Mouse (Mus musculus) heart, embryonic 10.5 days (tissue): ENCODE measurements around the gene Ppp1r3d. TPM values are rescaled to one million over a fixed set of nuclear protein-coding genes. Genes with fewer than 3 reads are reported as not detected.
A peak's percentile ranks its signal among the peaks of the same experiment; 100 is the strongest.

ENCODE experiments used
- DNase-seq: peaks from one replicate; pipeline ENCODE4 v3.0.0-alpha.2; 2017; ENCODE audit warnings: low spot score
- H3K27ac ChIP-seq: fragments of 300-500 bp; sonication (generic); 2 replicates; pipeline ENCODE4 v1.5.1; 2016; ENCODE audit warnings: mild to moderate bottlenecking
- H3K27me3 ChIP-seq: fragments of 300-500 bp; sonication (generic); 2 replicates; pipeline ENCODE4 v1.6.1; 2016; ENCODE audit warnings: mild to moderate bottlenecking; ENCODE audit not compliant: poor library complexity, insufficient read depth, severe bottlenecking
- H3K36me3 ChIP-seq: fragments of 300-500 bp; sonication (generic); 2 replicates; pipeline ENCODE4 v1.6.1; 2016; ENCODE audit warnings: mild to moderate bottlenecking, moderate library complexity
- H3K4me1 ChIP-seq: fragments of 300-500 bp; sonication (generic); 2 replicates; pipeline ENCODE4 v1.6.1; 2016; ENCODE audit warnings: mild to moderate bottlenecking
- H3K4me3 ChIP-seq: fragments of 300-500 bp; sonication (generic); 2 replicates; pipeline ENCODE4 v1.5.1; 2016; ENCODE audit warnings: mild to moderate bottlenecking, moderate library complexity
- H3K9me3 ChIP-seq: fragments of 300-500 bp; sonication (generic); 2 replicates; pipeline ENCODE4 v1.6.1; 2016; ENCODE audit warnings: mild to moderate bottlenecking, moderate library complexity
- WGBS: fragments of 180-500 bp; shearing (Covaris S2); methylation state at CpG from one replicate; pipeline ENCODE4 v1.1.7; 2016; 5-methylcytosine and 5-hydroxymethylcytosine counted together
- polyA plus RNA-seq: library from polyadenylated mRNA; unstranded; fragments of >200 nt; fragmentation: Nextera tagmentation; extraction: Ambion mirVana; gene quantifications from 2 replicates; pipeline ENCODE4 v1.2.1, GENCODE M21; 2016

Gene Ppp1r3d
- 14.6 and 20.4 TPM in 2 replicates for polyA plus RNA-seq

DNA sequence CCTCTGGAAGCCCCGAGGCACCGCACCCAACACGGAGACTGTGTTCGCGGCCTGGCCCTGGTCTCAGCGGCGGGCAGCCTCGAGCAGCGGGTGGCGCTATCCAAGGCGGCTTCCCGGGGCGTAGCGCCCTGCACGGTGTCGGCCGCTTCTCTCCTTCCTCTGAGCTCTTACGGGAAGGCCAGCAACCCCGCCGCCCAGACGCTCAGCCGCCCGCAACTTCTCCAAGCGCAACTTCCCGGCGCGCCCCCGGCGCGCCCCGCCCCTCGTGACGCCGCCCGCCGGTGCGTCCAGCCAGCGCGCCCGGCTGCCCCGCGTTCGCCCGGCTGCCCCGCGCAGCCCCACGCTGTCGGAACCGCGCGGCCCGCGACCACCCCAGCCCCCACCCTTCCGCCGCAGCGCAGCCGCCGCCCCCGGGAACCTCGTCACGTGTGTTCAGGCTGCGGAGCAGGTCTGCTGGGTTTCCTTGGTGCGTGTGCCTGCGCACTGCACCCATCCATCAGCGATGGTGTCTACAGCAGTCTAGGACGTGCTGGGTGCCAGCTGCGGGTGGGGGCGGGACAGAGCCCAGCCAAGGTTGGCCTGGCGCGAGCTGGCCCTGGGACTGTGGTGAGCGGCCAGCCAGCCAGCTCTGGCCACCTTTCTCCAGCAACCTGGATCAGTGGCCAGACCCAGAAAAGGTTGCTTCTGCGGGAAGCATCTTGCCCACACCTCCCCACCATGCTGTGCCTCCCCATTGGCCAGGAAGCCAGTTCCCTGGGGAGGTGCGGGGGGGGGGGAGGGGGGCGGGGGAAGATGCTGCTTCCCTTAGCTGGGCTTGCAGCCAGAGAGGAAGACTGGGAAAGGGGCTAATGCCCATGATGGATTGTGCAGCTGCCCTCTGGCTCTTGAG, at the start of gene Ppp1r3d, which contains the start of gene Fam217b:
TSS of gene Ppp1r3d (minus strand) at position 212 of the 889 bp plus-strand sequence.
TSS of gene Fam217b (plus strand) at position 264 of the 889 bp plus-strand sequence.
- Histone ChIP-seq H3K4me3 (peak within 1 kb of the TSS; percentile 74), H3K9me3 (no peaks in the 10 kb centered on the region), H3K27ac (peak within 1 kb of the TSS; percentile 93), H3K36me3 (peaks cover 21% of the 10 kb centered on the region), H3K27me3 (0 out of 2 replicates have a peak, but pooled peaks cover 5% of the 10 kb centered on the region), H3K4me1 (peaks cover 65% of the 10 kb centered on the region)
- whole genome bisulfite sequencing: under 1% methylated on average over 68 of the region's 74 CpGs
- DNase-seq: peak; percentile 81

GRCm38 (mm10) chr2:178460353-178460752, 46.1 kb upstream of the Ppp1r3d start:
- no peak overlapping the region for H3K27ac ChIP-seq
- H3K9me3 ChIP-seq: no peaks in the 10 kb centered on the region
- no peak overlapping the region for H3K4me3 ChIP-seq
- H3K36me3 ChIP-seq: no peaks in the 10 kb centered on the region
- no peaks in the 10 kb centered on the region for H3K27me3 ChIP-seq
- 64% methylated on average over 5 of the region's 5 CpGs for WGBS
- H3K4me1 ChIP-seq: peaks cover 8% of the 10 kb centered on the region
- no peak for DNase-seq

- peaks cover 6% of the 10 kb centered on the region; the same call in 1 of the 2 replicates for H3K4me1 ChIP-seq
- H3K36me3 ChIP-seq: no peaks in the 10 kb centered on the region
- H3K27ac ChIP-seq: no peak overlapping the region
- DNase-seq: no peak
- no peak overlapping the region for H3K4me3 ChIP-seq
- H3K9me3 ChIP-seq: no peaks in the 10 kb centered on the region
- 86% methylated on average over 6 of the region's 6 CpGs for WGBS
- no peaks in the 10 kb centered on the region for H3K27me3 ChIP-seq
Measured at GRCm38 (mm10) chr2:178457414-178457813, 43.1 kb upstream of the Ppp1r3d start.

- no peaks in the 10 kb centered on the region for H3K36me3 ChIP-seq
- peak overlapping the region; percentile 6 for H3K27ac ChIP-seq
- no peaks in the 10 kb centered on the region for H3K9me3 ChIP-seq
- no peaks in the 10 kb centered on the region for H3K4me1 ChIP-seq
- H3K27me3 ChIP-seq: no peaks in the 10 kb centered on the region
- WGBS: 57% methylated on average over 17 of the region's 17 CpGs
- no peak overlapping the region for H3K4me3 ChIP-seq
- no peak for DNase-seq
Measured at GRCm38 (mm10) chr2:178454664-178455516, 40.6 kb upstream of the Ppp1r3d start.

DNA sequence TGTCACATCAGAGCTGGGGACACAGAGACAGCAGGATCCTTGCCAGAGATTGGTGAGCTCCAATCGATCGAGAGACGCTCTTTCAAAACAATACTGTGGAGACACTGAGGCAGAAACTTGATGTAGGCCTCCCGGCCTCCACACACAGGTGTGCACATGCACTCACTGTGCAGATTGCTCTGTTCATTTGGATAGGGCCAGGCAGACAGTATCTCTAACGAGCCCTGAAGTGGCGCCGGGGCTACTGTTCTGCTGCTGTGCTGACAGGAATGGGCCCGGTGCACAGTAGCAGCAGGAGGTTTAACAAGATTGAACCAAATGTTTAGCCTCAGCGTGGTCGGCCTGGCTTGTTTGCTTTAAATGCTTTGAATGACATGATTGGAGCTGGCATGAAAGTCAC, 36.7 kb upstream of the Ppp1r3d start:
- no peaks in the 10 kb centered on the region for H3K9me3 ChIP-seq
- no peaks in the 10 kb centered on the region for H3K27me3 ChIP-seq
- no peaks in the 10 kb centered on the region for H3K36me3 ChIP-seq
- WGBS: 57% methylated on average over 10 of the region's 10 CpGs
- H3K4me1 ChIP-seq: no peaks in the 10 kb centered on the region
- H3K4me3 ChIP-seq: no peak overlapping the region
- H3K27ac ChIP-seq: no peak overlapping the region
- no peak for DNase-seq

DNA sequence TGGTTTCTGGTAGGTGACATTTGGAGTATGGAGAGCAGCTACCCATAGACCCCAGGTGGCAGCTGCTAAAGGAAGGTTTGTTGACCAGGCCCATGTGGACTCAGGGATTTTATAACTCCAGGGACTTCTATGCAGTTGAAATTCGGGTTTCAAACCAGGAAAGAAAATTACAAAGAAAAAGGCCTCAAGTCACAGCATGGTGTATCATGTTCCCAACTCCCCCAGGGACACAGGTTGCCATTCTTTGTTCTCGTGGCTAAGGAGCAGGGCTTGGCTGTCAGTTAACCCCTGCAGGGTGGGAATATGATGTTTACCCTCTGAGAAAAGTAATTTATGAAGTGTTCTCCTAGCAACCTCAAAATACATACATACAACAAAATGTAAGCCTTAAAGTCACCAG, 36.0 kb upstream of the Ppp1r3d start:
- no peak overlapping the region for H3K27ac ChIP-seq
- no peak for DNase-seq
- H3K4me1 ChIP-seq: no peaks in the 10 kb centered on the region
- H3K9me3 ChIP-seq: no peaks in the 10 kb centered on the region
- 28% methylated on average over 2 of the region's 2 CpGs for WGBS
- H3K36me3 ChIP-seq: no peaks in the 10 kb centered on the region
- H3K4me3 ChIP-seq: no peak overlapping the region
- H3K27me3 ChIP-seq: no peaks in the 10 kb centered on the region

GRCm38 (mm10) chr2:178449386-178449785, 35.1 kb upstream of the Ppp1r3d start:
- no peak overlapping the region for H3K4me3 ChIP-seq
- 91% methylated on average over 4 of the region's 4 CpGs for WGBS
- DNase-seq: no peak
- no peaks in the 10 kb centered on the region for H3K9me3 ChIP-seq
- no peaks in the 10 kb centered on the region for H3K27me3 ChIP-seq
- no peaks in the 10 kb centered on the region for H3K36me3 ChIP-seq
- no peaks in the 10 kb centered on the region for H3K4me1 ChIP-seq
- H3K27ac ChIP-seq: no peak overlapping the region

DNA sequence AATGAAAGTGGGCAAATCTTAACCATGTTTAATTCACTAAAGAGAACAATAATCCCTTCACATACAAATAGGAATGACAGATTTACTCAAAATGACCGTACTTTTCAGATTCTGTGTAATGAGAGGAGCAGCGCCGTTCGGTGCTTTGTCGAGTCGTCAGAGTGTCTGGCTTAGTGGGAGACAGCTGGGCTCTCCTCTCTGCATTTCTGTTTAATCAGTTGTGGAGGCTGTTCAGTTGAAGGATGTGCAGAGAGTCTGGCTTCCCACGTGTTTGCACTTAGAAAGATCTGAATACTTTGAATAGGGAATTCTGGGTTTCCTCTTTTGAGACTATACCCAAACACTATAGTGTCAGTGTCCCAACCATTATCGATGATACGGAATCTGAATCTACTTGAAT, 23.0 kb upstream of the Ppp1r3d start:
- WGBS: 66% methylated on average over 9 of the region's 9 CpGs
- no peak for DNase-seq
- H3K27me3 ChIP-seq: no peaks in the 10 kb centered on the region
- no peak overlapping the region for H3K4me3 ChIP-seq
- H3K4me1 ChIP-seq: no peaks in the 10 kb centered on the region
- no peaks in the 10 kb centered on the region for H3K9me3 ChIP-seq
- H3K36me3 ChIP-seq: no peaks in the 10 kb centered on the region
- no peak overlapping the region for H3K27ac ChIP-seq

DNA sequence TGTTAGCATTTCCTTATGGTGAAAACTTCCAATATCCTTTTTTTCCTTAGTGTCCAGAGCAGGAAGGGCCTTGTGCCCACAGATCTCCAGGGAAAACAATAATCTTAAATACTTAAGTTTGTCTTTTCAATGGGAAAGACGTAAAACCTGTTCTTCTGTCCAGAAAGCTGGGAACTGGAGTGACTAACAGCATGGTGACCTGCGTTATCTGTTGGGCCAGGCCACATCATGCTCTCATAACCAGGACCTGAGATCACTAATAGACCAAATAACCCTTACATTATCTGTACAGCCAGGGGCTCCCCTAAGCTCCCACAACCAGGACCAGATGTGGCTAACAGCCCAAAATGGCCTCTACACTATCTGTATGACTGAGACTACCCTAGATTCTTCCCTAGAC, 19.6 kb upstream of the Ppp1r3d start:
- DNase-seq: no peak
- peaks cover 5% of the 10 kb centered on the region; the same call in 1 of the 2 replicates for H3K4me1 ChIP-seq
- WGBS: 69% methylated on average over 2 of the region's 2 CpGs
- H3K27me3 ChIP-seq: no peaks in the 10 kb centered on the region; the same call in none of the 2 replicates
- H3K9me3 ChIP-seq: no peaks in the 10 kb centered on the region
- no peaks in the 10 kb centered on the region for H3K36me3 ChIP-seq
- no peak overlapping the region for H3K4me3 ChIP-seq
- no peak overlapping the region for H3K27ac ChIP-seq

DNA sequence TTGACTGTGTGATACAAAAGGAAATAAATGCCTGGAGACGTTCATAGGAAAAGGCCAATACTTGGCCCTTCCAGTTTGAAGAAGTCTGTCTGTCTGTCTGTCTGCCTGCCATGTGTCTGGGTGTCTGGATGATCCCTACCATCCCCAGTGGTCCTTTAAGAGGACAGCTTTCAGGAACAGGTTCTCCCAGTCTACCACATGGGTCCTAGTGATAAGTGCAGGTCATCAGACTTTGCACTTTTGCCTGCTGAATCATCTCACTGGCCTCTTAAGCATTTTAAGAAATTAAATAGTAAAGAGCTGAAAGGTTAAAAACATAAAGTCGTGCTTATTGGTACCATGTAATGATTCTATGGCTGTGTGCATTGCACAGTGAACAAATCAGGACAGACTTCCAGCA, 19.2 kb upstream of the Ppp1r3d start:
- no peak for DNase-seq
- 64% methylated on average over 2 of the region's 2 CpGs for WGBS
- H3K4me1 ChIP-seq: peaks cover 5% of the 10 kb centered on the region; the same call in 1 of the 2 replicates

GRCm38 (mm10) chr2:178430231-178430630, 16.0 kb upstream of the Ppp1r3d start, which contains the start of gene Cdh26:
Gene Cdh26 (plus strand): TSS chr2:178430531.
- Histone ChIP-seq H3K4me3 (no peak within 1 kb of the TSS), H3K36me3 (no peaks in the 10 kb centered on the region), H3K27ac (no peak within 1 kb of the TSS), H3K27me3 (no peaks in the 10 kb centered on the region; the same call in none of the 2 replicates), H3K4me1 (peaks cover 5% of the 10 kb centered on the region), H3K9me3 (no peaks in the 10 kb centered on the region)
- no peak for DNase-seq
- WGBS: 86% methylated on average over 4 of the region's 4 CpGs

More for the DNA sequence above, 19.2 kb upstream of the Ppp1r3d start:
- Histone ChIP-seq H3K27ac (no peak overlapping the region), H3K4me3 (no peak overlapping the region), H3K9me3 (no peaks in the 10 kb centered on the region), H3K36me3 (no peaks in the 10 kb centered on the region), H3K27me3 (no peaks in the 10 kb centered on the region; the same call in none of the 2 replicates)

DNA sequence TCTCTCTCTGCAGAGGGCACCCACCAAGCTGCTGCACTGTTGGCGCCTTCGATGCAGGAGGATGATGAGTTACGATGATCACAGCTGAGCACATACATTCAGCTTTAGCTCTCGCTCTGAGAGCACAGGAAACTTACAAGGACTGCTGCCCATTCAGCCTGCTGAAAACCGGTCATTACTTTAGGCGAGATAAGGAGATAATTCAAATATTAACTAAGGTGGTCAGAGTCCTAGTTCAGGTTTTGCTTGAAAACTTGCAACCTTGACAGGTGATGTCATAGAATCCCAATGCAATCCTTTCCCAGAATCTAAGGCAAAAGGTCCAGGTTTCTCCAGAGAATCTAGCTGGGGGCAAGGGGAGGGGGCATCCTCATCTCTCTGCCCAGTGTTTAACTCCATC, 15.2 kb upstream of the Ppp1r3d start:
- no peak overlapping the region for H3K27ac ChIP-seq
- peaks cover 5% of the 10 kb centered on the region; the same call in 1 of the 2 replicates for H3K36me3 ChIP-seq
- H3K9me3 ChIP-seq: no peaks in the 10 kb centered on the region
- WGBS: 73% methylated on average over 6 of the region's 6 CpGs
- no peaks in the 10 kb centered on the region; the same call in none of the 2 replicates for H3K27me3 ChIP-seq
- H3K4me3 ChIP-seq: no peak overlapping the region
- no peak for DNase-seq
- H3K4me1 ChIP-seq: peaks cover 8% of the 10 kb centered on the region
